Mouse (Mus musculus) duodenum, adult 2 months (tissue): Measurements from ENCODE around the gene Cherp. TPM values are rescaled to one million over a fixed set of nuclear protein-coding genes. Genes with fewer than 3 reads are reported as not detected.

Experiments
- polyA plus RNA-seq: library from polyadenylated mRNA; depleted of rRNA; stranded (reverse); fragments of >200 nt; gene quantifications from 2 replicates; pipeline ENCODE4 v1.2.3, GENCODE M21; 2012; ENCODE audit warnings: low replicate concordance; rRNA removed

Cherp gene
- 35.4 and 46.2 TPM in 2 replicates for polyA plus RNA-seq

GRCm38 (mm10) chr8:72474826-72475546, at the start of gene Cherp:
TSS of gene Cherp (minus strand) at chr8:72475226.

GRCm38 (mm10) chr8:72491680-72492621, 16.9 kb upstream of the Cherp start, which contains the start of gene Slc35e1:
TSS of gene Slc35e1 (minus strand) at chr8:72492614.

GRCm38 (mm10) chr8:72443338-72443993, 31.6 kb downstream of the Cherp start, which contains the start of the genes Calr3 and 1700030K09Rik:
TSS of gene Calr3 (minus strand) at chr8:72443870.
TSS of gene 1700030K09Rik (plus strand) at chr8:72443880.

GRCm38 (mm10) chr8:72421362-72422335, 53.4 kb downstream of the Cherp start, which contains the start of gene Eps15l1:
TSS of gene Eps15l1 (minus strand) at chr8:72421460.

Other genes with a start within 250 kb of the Cherp start
- gene Ap1m1, start 235.2 kb downstream of the Cherp start, polyA plus RNA-seq = 35.4 and 46.7 TPM in 2 replicates
- not detected in 2 replicates for gene Gm10282, start 170.0 kb downstream of the Cherp start, polyA plus RNA-seq
- gene Klf2, start 156.2 kb downstream of the Cherp start, polyA plus RNA-seq = 15.6 and 42.1 TPM in 2 replicates
- gene Eps15l1, start 53.8 kb downstream of the Cherp start, polyA plus RNA-seq = 17.3 and 17.9 TPM in 2 replicates
- not detected in 2 replicates for gene Calr3, start 31.4 kb downstream of the Cherp start, polyA plus RNA-seq
- gene 1700030K09Rik, start 31.3 kb downstream of the Cherp start, polyA plus RNA-seq = 2.3 and 3.4 TPM in 2 replicates
- gene Slc35e1, start 17.4 kb upstream of the Cherp start, polyA plus RNA-seq = 112 and 120 TPM in 2 replicates
- 8.5 and 14.0 TPM in 2 replicates for gene Med26, start 73.0 kb upstream of the Cherp start, polyA plus RNA-seq
- gene Smim7, start 95.9 kb upstream of the Cherp start, polyA plus RNA-seq = 26.3 and 35.9 TPM in 2 replicates
- gene Tmem38a, start 96.8 kb upstream of the Cherp start, polyA plus RNA-seq = 13.8 and 15.1 TPM in 2 replicates
- 0.01 and 0.11 TPM in 2 replicates for gene Nwd1, start 171.5 kb upstream of the Cherp start, polyA plus RNA-seq
- gene Sin3b, start 248.1 kb upstream of the Cherp start, polyA plus RNA-seq = 76.3 and 81.7 TPM in 2 replicates